Mouse (Mus musculus): ENCODE results near the gene Mgea5. TPM values are rescaled to one million over a fixed set of nuclear protein-coding genes. Genes with fewer than 3 reads are reported as not detected.

Gene Mgea5
- polyA plus RNA-seq, 1 experiment = 12.1 TPM

DNA sequence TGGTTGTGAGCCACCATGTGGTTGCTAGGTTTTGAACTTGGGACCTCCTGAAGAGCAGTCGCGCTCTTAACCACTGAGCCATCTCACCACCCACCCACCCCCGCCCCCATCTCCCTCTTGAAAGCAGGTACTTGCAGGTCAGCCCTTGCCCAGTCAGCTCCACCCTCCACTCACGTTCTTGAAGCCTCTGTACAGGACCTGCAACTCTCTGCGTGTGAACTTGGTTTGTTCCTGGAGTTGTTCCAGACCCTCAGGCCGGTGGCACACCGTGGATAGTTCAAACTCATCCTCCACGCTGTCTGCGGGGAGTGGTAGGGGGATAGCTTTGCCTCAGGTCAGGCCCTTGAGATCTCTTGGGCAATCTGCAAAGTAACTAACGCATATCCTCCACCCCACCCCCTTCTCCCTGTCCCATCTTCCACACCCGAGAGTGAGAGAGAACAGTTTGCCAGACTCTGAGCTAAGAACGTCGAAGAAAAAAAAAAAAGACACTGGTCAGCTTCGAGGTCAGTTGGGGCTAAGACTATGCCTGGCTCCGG, 11.8 kb upstream of the Mgea5 start:
- Histone ChIP-seq H3K27me3 (ENCODE audit: control insufficient read depth, insufficient read depth, insufficient read length) (peaks cover 3% of the 10 kb centered on the region), H3K4me3 (ENCODE audit: insufficient read depth, poor library complexity, severe bottlenecking) (no peak overlapping the region), H3K79me3 (ENCODE audit: low read depth) (no peaks in the 10 kb centered on the region), H3ac (ENCODE audit: control insufficient read depth, insufficient read length, low read depth) (no peak overlapping the region), H3K79me2 (ENCODE audit: control insufficient read depth, insufficient read depth) (no peaks in the 10 kb centered on the region), H3K36me3 (ENCODE audit: control insufficient read depth, insufficient read depth) (no peaks in the 10 kb centered on the region)
- TF ChIP-seq CTCF (IDR thresholded peaks at IDR 0.05; ENCODE audit: control insufficient read depth, insufficient read depth, insufficient read length) = no peak

DNA sequence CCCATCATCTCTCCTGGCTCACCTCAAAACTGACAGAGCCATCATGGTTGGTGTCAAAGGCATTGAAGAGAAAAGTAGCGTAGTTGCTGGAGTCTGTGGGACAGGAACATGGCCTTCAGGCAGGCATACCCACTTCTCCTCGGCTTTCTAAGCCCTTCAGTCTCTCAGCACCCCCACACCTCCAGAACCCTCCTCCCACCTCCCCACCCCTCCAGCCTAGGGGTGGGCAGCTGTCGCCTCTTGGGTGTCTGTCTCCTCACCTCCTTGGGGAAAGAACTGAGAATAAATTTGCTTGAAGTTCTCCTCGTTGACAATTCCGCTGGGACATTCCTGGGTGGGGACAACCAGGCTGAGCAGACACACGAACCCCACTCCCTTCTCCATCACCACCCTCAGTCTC, 11.1 kb upstream of the Mgea5 start:
- Histone ChIP-seq H3K4me3 (ENCODE audit: insufficient read depth, poor library complexity, severe bottlenecking) (no peak overlapping the region), H3K79me3 (ENCODE audit: low read depth) (no peaks in the 10 kb centered on the region), H3K79me2 (ENCODE audit: control insufficient read depth, insufficient read depth) (no peaks in the 10 kb centered on the region), H3K27me3 (ENCODE audit: control insufficient read depth, insufficient read depth, insufficient read length) (no peaks in the 10 kb centered on the region), H3K36me3 (ENCODE audit: control insufficient read depth, insufficient read depth) (no peaks in the 10 kb centered on the region), H3ac (ENCODE audit: control insufficient read depth, insufficient read length, low read depth) (no peak overlapping the region)
- TF ChIP-seq MYOD1 (IDR thresholded peaks at IDR 0.05; ENCODE audit: control insufficient read depth, insufficient read length, low read depth) (no peak), FOSL1 (IDR thresholded peaks at IDR 0.05; ENCODE audit: insufficient read depth, low read length, poor library complexity, severe bottlenecking) (no peak)

DNA sequence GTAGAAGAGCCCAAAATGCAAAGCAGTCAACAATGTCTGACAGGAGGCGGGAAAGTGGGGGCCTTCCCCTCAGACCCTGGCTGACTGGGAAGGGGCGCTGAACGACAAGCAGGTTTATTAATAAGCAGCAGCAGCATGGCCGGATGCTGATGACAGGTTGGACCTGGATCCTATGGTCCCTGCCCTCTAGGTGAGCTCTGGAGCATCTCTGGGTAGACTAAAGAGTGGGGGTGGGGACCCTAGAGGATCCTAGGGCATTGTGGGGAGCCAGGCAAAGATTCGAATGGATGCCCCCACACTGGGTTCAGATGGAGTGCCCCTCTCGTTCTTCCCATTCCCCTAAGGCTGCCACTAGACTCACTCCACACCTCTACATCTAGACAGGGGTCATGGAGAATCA, 8.8 kb upstream of the Mgea5 start:
- no peaks in the 10 kb centered on the region for H3K79me3 ChIP-seq (ENCODE audit: low read depth)
- H3K27me3 ChIP-seq (ENCODE audit: control insufficient read depth, insufficient read depth, insufficient read length) = no peaks in the 10 kb centered on the region
- no peak overlapping the region for H3K4me3 ChIP-seq (ENCODE audit: insufficient read depth, poor library complexity, severe bottlenecking)
- H3ac ChIP-seq (ENCODE audit: control insufficient read depth, insufficient read length, low read depth) = no peak overlapping the region
- no peaks in the 10 kb centered on the region for H3K79me2 ChIP-seq (ENCODE audit: control insufficient read depth, insufficient read depth)
- TF ChIP-seq FOSL1 (IDR thresholded peaks at IDR 0.05; ENCODE audit: insufficient read depth, low read length, poor library complexity, severe bottlenecking) (no peak), CTCF (IDR thresholded peaks at IDR 0.05; ENCODE audit: control insufficient read depth, insufficient read depth, insufficient read length) (no peak), USF1 (IDR thresholded peaks at IDR 0.05; ENCODE audit: low read depth) (no peak), CEBPB (IDR thresholded peaks at IDR 0.05; ENCODE audit: low read depth) (no peak), MAX (IDR thresholded peaks at IDR 0.05) (no peak), MYOG (IDR thresholded peaks at IDR 0.05; ENCODE audit: control insufficient read depth, extremely low read depth, insufficient read length) (no peak), MYOD1 (IDR thresholded peaks at IDR 0.05; ENCODE audit: control insufficient read depth, insufficient read length, low read depth) (no peak)
- no peaks in the 10 kb centered on the region for H3K36me3 ChIP-seq (ENCODE audit: control insufficient read depth, insufficient read depth)

DNA sequence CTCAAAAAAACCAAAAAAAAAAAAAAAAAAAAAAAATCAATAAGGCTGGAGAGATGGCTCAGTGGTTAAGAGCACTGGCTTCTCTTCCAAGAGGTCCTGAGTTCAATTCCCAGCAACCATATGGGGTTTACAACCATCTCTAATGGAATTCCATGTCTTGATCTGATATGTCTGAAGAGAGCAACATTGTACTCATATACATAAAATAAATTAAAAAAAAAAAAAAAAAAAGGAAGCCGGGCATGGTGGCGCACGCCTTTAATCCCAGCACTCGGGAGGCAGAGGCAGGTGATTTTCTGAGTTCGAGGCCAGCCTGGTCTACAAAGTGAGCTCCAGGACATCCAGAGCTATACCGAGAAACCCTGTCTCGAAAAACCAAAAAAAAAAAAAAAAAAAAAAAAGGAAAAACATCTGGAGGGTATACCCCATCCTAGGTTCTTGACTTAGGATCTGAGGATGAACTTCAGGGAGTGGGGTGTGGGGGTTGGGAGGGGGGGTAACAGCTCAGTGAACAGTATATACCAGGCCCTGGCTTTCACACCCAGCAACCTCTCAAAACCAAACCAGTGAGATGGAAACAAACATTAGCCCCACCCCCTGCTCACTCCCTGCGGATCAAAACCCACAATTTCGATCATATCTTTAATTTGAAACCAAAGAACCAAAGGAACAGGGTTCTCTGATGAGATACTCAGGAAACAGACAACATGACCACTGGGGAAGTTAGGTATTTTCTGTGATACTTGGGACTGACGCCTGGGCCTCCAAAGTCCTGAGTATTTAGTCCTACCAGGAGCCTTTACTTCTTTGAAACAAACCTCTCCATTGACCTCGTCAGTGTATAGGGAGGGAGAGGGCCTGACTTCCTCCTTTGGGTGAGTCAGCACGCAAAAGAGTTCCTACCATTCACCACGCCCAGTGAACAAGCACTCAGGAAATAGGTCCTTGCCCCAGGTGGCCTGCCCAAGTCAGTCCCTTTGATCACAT, 6.5 kb upstream of the Mgea5 start:
- Histone ChIP-seq H3K27me3 (ENCODE audit: control insufficient read depth, insufficient read depth, insufficient read length) (no peaks in the 10 kb centered on the region), H3K79me3 (ENCODE audit: low read depth) (no peaks in the 10 kb centered on the region), H3K36me3 (ENCODE audit: control insufficient read depth, insufficient read depth) (no peaks in the 10 kb centered on the region), H3K79me2 (ENCODE audit: control insufficient read depth, insufficient read depth) (no peaks in the 10 kb centered on the region), H3K4me3 (ENCODE audit: insufficient read depth, poor library complexity, severe bottlenecking) (no peak overlapping the region), H3ac (ENCODE audit: control insufficient read depth, insufficient read length, low read depth) (no peak overlapping the region)
- no peak for TF ChIP-seq MYOG (IDR thresholded peaks at IDR 0.05; ENCODE audit: control insufficient read depth, extremely low read depth, insufficient read length)
- TF ChIP-seq MAX (IDR thresholded peaks at IDR 0.05) = no peak
- no peak for TF ChIP-seq FOSL1 (IDR thresholded peaks at IDR 0.05; ENCODE audit: insufficient read depth, low read length, poor library complexity, severe bottlenecking)
- no peak for TF ChIP-seq USF1 (IDR thresholded peaks at IDR 0.05; ENCODE audit: low read depth)
- no peak for TF ChIP-seq CTCF (IDR thresholded peaks at IDR 0.05; ENCODE audit: control insufficient read depth, insufficient read depth, insufficient read length)
- TF ChIP-seq MYOD1 (IDR thresholded peaks at IDR 0.05; ENCODE audit: control insufficient read depth, insufficient read length, low read depth) = no peak
- no peak for TF ChIP-seq CEBPB (IDR thresholded peaks at IDR 0.05; ENCODE audit: low read depth)

DNA sequence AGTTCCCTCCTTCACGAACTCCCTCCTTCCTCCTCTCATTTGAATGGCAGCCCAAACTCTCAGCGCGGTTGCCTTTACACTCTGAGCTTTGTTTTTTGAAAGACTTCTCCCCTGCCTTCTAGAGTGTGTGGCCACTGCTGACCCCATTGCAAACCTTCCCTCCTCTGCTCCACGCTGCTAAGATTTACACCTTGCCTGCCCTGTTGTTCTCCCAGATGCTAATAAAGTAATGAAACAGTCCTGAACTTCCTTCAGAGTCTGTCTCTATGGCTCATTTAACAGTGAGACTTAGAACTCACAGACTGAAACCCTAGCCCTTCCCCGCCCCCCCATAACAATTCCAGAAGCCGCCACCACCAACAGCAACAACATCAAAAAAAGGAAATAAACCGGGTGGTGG, 5.7 kb upstream of the Mgea5 start:
- Histone ChIP-seq H3K79me3 (ENCODE audit: low read depth) (no peaks in the 10 kb centered on the region), H3K79me2 (ENCODE audit: control insufficient read depth, insufficient read depth) (no peaks in the 10 kb centered on the region), H3K36me3 (ENCODE audit: control insufficient read depth, insufficient read depth) (no peaks in the 10 kb centered on the region), H3ac (ENCODE audit: control insufficient read depth, insufficient read length, low read depth) (no peak overlapping the region), H3K4me3 (ENCODE audit: insufficient read depth, poor library complexity, severe bottlenecking) (no peak overlapping the region), H3K27me3 (ENCODE audit: control insufficient read depth, insufficient read depth, insufficient read length) (no peaks in the 10 kb centered on the region)
- TF ChIP-seq MYOG (IDR thresholded peaks at IDR 0.05; ENCODE audit: control insufficient read depth, extremely low read depth, insufficient read length) (no peak), MYOD1 (IDR thresholded peaks at IDR 0.05; ENCODE audit: control insufficient read depth, insufficient read length, low read depth) (no peak), USF1 (IDR thresholded peaks at IDR 0.05; ENCODE audit: low read depth) (no peak), CTCF (IDR thresholded peaks at IDR 0.05; ENCODE audit: control insufficient read depth, insufficient read depth, insufficient read length) (no peak), FOSL1 (IDR thresholded peaks at IDR 0.05; ENCODE audit: insufficient read depth, low read length, poor library complexity, severe bottlenecking) (no peak), CEBPB (IDR thresholded peaks at IDR 0.05; ENCODE audit: low read depth) (no peak), MAX (IDR thresholded peaks at IDR 0.05) (no peak)

DNA sequence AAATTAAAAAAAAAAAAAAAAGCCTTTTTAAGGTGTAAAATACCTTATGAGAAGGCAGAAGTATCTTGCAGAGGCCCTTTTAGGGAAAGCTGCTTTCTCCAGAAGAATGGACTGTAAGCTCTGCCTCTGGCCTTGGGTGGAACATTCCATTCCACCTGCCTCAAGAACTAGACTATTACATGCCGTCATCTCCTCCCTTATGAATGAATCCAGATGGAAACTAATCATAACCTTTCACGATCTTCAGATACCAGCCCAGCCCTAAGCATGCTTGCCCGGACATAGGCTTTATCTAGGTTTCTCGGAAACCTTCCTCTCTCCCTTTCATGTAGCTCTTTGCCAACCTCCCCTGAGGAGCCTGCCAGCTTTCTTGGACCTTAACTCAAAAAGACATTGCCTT, 4.7 kb upstream of the Mgea5 start:
- Histone ChIP-seq H3K79me3 (ENCODE audit: low read depth) (no peaks in the 10 kb centered on the region), H3K36me3 (ENCODE audit: control insufficient read depth, insufficient read depth) (no peaks in the 10 kb centered on the region), H3K4me3 (ENCODE audit: insufficient read depth, poor library complexity, severe bottlenecking) (no peak overlapping the region), H3ac (ENCODE audit: control insufficient read depth, insufficient read length, low read depth) (no peak overlapping the region), H3K79me2 (ENCODE audit: control insufficient read depth, insufficient read depth) (no peaks in the 10 kb centered on the region), H3K27me3 (ENCODE audit: control insufficient read depth, insufficient read depth, insufficient read length) (no peaks in the 10 kb centered on the region)
- TF ChIP-seq CEBPB (IDR thresholded peaks at IDR 0.05; ENCODE audit: low read depth) = no peak
- no peak for TF ChIP-seq CTCF (IDR thresholded peaks at IDR 0.05; ENCODE audit: control insufficient read depth, insufficient read depth, insufficient read length)
- TF ChIP-seq MYOD1 (IDR thresholded peaks at IDR 0.05; ENCODE audit: control insufficient read depth, insufficient read length, low read depth) = no peak
- no peak for TF ChIP-seq FOSL1 (IDR thresholded peaks at IDR 0.05; ENCODE audit: insufficient read depth, low read length, poor library complexity, severe bottlenecking)
- TF ChIP-seq MYOG (IDR thresholded peaks at IDR 0.05; ENCODE audit: control insufficient read depth, extremely low read depth, insufficient read length) = no peak
- TF ChIP-seq MAX (IDR thresholded peaks at IDR 0.05) = no peak
- TF ChIP-seq USF1 (IDR thresholded peaks at IDR 0.05; ENCODE audit: low read depth) = no peak

Data from C2C12 (cell line).